Mouse (Mus musculus): ENCODE measurements around the gene Agfg2.

The Agfg2 gene

DNA sequence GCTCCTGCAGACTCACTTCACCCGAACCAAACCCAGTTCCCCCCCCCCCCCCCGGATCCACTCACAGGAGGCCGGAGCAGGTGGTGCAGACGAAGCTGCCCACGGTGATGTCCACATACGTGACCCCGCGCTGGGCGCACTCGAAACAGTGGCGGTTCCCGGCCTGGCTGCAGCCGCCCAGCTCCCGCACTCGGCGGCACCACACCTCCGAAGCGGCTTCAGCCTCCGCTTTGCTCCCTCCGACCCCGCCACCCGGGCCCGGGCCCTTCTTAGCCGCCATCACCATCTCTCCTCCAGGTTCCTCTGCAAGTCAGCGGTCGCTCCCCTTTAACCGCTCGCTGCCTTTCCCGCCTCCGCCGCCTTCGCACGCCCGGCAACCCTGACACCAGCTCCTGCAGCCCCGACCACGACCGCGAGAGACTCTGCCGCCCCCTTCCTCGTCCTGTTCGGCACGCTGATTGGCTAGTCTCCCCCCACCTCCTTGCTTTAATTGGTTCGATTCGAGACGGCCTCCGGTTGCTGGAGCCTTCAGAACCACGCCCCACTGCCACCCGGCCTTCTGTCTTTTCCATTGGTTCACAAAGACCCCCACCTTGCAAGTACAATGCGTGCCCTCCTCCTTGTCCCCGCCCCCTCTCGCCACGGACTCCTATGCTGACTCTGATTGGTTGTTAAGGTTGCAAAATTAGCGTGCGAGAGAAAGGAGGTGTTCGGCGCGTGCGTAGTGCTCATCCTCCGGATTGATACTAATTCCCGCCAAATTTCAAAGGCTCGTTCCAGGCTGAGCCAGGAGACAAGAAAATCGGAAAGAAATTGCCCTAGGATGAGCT lies at the start of gene Agfg2:
Gene Agfg2 (minus strand): TSS at position 433 of the 830 bp plus-strand sequence.
- peak; percentile 99 for DNase-seq (ENCODE audit: low spot score)

DNA sequence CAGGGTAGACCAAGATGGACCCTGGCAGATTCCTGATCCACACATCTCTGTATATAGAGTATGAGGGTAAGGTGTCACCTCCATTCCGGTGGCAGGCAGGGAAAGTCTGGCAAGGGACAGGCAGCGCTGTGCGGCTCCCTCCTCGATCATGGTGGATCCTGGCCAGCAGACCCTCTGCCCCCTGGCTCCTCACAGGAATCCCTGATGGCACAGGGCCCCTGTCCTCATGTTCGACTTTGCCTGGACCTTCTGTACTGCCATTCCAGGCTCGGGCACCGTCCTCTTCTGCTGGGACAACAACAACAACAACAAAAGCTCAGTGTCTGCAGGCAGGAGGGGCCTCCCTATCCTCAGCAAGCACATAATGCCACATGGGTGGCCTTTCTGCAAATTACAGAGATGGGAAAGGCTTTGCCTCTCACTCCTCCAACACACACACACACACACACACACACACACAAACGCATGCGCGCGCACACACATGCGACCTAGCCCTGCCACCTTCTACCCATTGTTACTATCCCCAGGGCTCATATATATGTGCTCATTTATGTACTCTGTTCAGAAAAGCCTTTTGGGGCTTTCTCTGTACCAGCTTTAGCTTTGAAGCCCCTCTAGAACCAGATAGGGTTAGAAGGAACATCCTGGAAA lies 49.2 kb upstream of the Agfg2 start:
- DNase-seq (ENCODE audit: low spot score), result no peak

DNA sequence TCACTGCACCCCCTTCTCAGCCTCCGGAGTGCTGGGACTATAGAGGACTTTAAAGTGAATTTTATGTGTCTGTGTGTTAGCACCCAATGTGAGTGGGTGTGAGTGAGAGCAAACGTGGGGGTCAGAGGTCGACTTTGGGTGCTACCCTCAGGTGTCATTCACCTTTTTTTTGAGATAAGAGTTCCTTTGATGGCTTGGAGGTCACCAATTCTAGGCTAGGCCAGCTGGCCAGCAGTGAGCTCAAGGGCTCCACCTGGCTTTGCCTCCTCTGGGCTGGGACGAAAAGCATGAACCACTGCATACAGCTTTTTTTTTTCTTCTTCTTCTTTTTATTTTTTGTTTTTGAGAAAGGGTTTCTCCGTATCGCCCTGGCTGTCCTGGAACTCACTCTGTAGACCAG lies 42.2 kb upstream of the Agfg2 start:
- no peak for DNase-seq (ENCODE audit: low spot score)

DNA sequence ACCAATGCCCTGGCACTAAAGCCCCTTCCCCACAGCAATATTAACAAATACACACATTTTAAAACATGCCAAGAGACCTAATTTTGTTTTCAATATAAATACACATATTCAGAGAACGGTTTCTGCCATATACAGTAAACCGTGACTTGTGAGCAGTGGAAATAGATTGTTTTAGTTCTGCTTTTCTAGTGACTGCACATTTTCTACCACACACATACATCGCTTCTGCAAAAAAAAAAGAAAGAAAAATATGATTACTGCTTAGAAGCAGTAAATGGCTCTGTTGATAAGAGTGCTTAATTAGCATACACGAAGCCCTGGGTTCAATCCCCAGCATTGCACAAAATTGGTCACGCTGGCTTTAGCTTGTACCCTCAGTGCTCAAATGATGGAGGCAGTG lies 39.3 kb upstream of the Agfg2 start:
- no peak for DNase-seq (ENCODE audit: low spot score)

DNA sequence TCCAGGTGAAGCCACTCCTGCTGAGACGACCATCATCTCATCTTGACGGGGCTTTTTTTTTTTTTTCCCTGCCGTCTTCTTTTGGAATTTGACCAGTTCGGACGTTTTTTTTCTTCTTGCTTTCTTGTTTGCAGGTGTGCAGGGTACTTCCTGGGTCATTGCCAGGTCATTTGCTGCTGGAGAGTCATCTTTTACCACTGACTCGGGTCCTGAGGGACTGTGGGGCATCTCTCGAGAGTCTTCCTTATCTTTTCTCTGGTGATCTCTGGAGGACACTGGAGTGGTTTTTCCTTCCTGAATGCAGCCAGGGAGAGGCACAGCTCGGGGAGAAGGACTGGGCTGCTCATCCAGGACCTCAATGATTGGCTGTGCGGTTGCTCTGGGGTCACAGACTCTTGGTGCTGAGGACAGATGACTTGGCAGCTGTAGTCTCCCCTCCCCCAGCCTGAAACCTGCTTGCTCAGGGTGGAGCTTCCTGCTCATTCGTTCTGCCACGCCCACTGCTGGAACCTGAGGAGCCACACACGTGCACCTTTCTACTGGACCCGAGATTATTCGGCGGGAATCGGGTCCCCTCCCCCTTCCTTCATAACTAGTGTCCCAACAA lies 36.1 kb upstream of the Agfg2 start:
- DNase-seq (ENCODE audit: low spot score), result peak; percentile 47

DNA sequence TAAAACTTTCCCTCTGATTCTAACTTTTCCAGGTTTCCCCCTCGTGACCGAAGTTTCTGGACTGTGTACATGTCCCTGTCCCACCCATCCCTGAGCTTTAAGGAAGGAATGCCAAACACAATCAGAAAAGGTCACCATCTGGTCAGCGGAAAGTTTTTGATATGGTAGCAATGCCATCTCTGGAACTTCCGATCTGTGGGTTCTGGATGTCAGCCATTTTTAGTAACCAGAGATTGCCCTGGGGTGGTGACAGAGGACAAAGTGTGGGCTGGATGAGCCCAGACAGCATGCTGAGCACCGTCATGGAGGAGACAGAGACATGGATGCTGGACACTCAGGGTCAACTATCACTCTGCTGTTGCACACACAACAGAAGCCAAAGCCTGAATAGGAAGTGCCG lies 34.6 kb upstream of the Agfg2 start:
- no peak for DNase-seq (ENCODE audit: low spot score)

DNA sequence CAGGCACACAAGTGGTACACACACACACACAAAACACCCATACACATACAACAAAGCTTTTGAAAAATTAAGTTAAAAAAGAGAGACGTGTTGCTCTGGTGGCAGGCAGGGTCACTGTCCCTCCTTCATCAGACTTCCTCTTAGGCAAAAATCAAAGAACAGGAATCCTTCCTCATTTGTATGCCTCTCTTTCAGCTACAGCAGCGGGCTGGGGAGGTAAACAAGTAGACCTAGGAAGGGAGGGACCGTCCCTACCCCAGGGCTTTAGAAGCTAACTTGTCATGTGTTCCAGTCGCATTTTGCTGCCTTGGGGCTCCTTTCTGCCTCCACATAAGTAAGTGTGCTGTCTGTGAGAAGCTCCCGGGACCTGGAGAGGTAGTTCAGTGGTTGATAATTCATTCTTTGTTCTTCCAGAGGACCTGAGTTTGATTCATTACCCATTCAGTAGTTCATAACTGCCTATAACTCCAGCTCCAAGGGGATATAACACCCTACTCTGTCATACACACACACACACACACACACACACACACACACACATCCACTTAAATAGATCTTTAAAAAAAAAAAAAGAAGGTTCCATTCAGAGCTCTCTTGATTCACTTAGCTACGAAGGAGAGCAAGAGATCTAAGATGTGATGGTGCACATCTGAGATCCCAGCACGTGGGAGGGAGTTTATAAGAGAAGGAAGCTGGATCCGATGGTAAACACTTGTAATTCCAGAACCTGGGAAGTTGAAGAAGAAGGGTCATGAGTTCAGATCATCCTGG lies 33.7 kb upstream of the Agfg2 start:
- DNase-seq (ENCODE audit: low spot score), result no peak

DNA sequence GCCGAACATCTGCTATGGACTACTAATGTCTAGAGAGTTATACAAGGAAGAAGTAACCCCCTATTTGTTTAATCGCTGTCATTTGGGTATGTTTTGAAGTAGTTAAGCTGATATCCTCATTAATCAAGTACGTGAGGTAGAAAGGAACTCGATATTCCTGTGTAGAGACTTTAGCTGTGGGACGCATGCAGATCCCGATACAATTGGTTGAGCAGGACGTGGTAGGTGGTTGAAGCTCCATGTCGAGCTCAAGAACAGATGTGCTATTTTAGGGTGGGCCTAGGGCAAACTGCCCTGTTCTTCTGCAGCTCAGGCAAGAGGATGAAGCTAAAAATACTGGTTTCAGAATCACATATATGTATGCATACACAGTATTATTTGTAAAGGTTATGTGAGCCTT lies 31.2 kb upstream of the Agfg2 start:
- no peak for DNase-seq (ENCODE audit: low spot score)

DNA sequence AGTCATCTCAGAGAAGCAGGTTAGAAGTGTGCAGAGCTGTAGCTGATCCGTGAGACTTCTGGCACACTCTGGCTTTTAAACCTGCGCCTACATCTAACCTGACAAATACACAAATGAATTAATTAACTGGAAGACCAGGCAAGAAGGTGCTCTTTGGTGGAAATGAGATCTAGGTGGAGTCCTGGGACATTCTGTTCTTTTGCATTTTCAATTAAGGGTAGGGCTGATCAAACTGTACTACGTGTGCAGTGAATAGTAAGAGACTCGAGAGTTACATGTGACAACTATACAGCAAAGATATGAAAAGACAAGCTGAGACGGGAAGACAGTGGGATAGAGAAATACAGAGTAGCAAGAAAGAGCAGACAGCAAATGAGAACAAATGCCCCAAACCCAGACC lies 28.9 kb upstream of the Agfg2 start:
- DNase-seq (ENCODE audit: low spot score), result no peak

DNA sequence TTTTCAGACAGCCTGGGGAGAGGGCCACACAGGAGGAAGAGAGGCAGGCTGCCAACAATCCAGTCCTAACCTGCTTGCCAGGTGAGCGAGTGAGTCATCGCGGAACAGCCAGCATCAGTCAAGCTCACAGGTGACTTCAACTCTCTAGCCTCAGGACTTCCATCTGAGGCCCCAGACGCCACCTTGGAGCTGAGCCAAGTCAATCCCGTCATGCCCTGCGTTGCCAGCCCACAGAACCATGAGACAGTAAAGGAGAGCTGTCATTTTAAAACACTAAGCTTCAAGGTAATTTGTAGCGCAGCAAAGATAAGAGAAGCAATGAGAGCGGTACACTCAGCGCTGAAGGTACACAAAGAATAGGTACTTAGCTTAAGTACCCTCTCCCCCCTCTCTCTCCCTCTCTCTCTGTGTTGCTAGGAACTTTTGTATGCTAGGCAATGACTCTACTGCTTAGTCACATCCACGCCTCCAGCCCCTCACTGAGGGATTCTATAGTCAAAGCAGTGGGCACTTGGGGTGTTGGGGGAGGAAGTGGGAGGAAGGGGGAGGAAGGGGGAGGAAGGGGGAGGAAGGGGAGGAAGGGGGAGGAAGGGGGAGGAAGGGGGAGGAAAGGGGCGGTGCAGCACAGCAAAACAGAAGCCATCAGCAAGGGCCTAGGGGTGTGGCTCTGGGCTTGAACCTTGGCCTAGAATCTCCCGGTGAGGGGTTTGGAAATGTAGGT lies 22.5 kb upstream of the Agfg2 start:
- peak; percentile 22 for DNase-seq (ENCODE audit: low spot score)

DNA sequence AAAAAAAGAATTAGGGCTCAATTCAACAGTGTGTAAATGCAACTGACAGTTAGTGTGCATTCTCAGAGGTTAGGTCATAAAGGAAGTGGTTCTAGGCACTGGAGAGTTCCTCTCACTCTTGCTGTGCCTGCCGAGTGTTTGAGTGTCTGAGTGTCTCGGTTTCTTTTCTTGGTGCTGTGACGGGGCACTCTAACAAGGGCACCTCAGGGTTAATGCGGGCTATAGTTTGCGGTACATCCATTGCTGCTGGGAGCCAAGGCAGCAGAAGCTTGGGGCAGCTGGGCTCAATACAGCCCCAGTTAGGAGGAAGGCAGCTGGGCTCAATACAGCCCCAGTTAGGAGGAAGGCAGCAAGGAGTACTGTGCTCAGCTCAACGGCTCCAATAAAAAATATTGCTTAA lies 20.7 kb upstream of the Agfg2 start:
- DNase-seq (ENCODE audit: low spot score), result no peak

DNA sequence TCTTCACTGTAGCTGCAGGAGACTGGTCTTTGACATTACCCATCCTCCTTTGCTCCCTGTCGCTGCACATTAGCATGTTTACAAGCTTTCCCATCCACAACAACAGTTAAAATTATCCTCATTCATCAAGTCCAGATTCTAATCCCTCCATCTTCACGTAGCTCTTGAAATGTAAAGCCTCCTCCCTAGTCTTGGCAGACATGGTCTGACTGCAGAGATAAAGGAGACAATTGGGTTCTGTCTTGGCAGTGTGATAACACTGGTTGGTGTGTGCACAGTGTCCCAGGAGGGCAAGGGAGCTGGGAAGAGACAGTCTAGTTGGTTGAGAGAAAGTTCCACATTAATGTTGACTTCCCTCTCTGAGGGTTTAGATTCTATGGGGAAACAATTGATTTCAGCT lies 15.3 kb upstream of the Agfg2 start:
- DNase-seq (ENCODE audit: low spot score), result no peak

DNA sequence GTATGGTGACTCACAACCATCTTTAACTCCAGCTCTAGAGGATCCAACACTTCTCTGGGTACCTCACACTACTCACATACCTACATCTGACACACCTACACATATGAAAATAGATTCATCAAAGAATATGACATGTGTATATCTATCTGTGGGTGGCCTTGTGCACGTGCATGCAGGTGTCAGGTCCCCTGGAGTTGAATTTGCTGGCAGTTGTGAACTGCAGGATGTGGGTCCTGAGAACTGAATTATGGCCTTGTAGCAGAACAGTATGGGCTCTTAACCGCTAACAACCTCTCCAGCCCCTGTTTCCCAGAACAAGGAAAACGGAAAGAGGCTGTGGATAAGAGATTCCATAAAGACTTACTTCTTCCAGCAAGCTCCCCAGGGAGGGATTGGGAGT lies 14.6 kb upstream of the Agfg2 start:
- DNase-seq (ENCODE audit: low spot score), result no peak

DNA sequence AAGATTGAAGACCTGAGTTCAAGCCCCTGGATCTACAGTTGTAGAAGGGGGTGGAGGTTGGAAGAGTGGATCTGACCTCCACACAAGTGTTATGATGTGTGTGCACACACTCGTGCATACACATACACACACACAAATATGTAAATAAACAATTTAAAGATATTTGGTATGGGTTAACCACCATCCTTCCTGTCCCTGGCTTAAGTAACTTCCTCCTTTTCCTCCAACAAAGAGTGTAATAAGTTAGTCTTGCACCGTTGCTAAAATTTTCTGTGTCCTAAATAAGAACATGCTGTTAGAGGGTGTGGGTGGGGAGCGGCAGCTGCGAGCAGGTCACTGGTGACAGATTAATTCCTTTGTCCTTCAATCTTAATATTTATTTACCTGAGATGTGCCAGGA lies 11.4 kb upstream of the Agfg2 start:
- no peak for DNase-seq (ENCODE audit: low spot score)

DNA sequence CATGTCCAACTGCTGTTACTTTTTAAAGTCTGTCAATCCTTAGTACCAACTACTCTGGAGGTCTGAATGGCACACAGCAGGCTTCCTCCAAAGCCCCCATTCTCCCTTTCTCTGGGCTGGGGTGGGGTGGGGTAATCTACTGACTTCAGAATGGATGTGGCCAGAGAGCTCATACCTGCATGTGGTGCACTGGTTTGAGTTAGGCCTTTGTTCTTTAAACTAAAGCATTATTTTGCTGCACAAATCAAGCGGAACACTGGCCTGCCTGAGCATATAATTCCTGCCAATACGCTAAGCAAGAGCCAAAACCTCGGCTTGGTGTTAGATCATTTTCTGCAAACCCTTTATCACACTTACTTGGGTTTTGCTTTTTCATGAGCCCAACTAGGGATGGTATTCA lies 10.3 kb upstream of the Agfg2 start:
- no peak for DNase-seq (ENCODE audit: low spot score)

DNA sequence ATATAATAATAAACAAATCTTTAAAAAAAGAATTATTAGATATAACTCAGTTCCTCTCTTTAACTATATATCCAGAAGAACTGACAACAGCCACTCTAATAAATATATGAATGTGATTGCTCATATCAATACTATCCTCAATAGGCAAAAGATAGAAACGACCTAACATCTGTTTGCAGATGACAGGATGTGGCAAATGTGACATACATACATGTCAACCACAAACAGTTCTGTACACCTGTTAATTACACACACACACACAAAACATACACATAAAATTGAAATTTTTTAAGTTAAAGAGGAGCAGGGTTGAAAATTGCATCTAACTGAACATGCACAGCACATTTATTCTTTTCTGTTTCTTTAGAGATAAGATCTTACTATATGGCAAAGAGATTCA lies 7.4 kb upstream of the Agfg2 start:
- DNase-seq (ENCODE audit: low spot score), result no peak

DNA sequence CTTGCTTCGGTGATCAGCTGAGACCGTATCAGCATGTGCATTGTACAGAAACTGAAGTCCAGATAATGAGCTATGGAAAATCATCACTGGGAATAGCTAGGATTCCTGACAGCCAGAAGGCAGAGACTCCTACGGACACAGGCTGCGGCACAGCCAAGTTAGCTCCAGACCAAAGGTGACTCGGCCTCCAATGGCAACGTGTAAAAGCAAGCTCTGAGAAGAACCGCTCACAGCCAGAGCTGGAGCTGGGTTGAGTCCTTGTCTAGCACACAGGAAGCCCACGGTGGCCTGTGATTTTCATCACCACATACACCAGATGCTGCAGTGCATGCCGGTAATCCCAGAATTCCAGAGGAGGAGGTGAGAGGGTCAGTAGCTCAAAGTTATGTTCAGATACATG lies 6.0 kb upstream of the Agfg2 start:
- peak; percentile 43 for DNase-seq (ENCODE audit: low spot score)

DNA sequence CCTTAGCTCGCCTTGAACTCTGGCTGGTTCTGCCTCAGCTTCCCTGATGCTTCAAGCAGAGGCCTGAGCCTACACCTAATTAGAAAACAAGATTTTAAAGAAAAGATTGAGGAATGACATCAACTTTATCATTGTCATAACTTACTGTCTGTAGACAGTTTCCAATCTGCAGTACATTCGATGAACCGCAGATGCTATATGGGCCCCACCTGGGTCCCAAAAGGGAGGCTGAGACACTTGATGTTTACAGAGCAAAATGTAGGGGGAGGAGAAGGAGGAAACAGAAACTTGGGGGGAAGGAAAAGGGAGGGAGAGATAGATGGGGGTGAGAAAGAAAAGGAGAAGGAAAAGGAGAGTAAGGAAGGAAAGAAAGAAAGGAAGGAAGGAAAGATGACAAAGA lies 5.4 kb upstream of the Agfg2 start:
- no peak for DNase-seq (ENCODE audit: low spot score)

DNA sequence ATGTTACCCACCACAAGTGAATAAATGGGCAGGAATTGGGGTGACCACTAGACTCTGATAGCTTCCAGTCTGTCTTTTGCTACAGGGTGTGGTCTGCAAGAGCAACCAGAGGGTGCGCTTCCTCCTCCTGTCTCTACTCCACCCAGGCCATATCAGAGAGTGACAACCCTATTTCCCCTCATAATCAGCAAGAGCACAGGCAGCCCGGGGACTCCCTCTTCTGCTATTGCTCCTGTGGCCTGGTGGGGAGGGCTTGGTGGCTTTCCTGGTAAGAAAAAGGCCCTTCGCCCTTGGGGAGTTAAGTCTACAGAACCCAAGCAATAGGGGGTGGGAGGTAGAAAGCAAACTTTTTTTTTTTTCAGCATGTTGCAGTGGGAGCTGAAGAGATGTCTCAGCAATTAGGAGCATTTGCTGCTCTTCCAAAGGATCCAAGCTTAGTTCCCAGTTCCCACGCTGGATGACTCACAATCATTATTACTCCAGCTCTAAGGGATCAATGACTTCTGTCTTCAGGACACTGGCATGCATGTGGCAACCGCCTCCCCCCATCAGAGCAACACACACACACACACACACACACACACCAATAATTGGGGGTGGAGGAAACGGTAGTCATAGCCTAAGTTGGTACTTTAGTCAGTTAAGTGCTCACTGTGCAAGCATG lies 1.7 kb upstream of the Agfg2 start:
- DNase-seq (ENCODE audit: low spot score), result peak; percentile 49

DNA sequence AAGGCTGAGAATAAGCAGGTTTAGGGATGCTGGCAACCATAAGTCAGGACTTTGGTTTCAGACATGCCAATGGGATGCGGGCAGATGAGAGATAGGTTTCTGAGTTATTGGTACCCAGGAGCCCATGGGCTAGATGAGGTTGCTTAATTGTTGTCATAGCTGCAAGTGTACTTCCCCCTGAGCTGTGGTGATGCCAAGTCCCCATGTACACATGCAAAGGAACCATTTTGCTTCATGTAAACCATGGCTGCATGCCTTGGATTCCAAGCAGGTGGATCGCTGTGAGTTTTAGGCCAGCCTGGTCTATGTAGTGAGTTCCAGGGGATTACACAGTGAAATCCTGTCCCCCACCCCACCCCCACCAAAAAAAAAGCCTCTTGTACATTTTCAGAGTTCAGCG lies 1.1 kb upstream of the Agfg2 start:
- no peak for DNase-seq (ENCODE audit: low spot score)
